Mouse (Mus musculus) megakaryocyte, embryonic 14.5 days (primary cell): Measurements from ENCODE around the gene Adi1. TPM values are rescaled to one million over a fixed set of nuclear protein-coding genes. Genes with fewer than 3 reads are reported as not detected.

ENCODE experiments used
- H3K27me3 ChIP-seq: replicated peaks from 2 replicates; pipeline ENCODE3; 2012; ENCODE audit warnings: inconsistent platforms
- H3K36me3 ChIP-seq: replicated peaks from 2 replicates; pipeline ENCODE3; 2012; ENCODE audit warnings: low read length, inconsistent platforms, mixed read lengths
- H3K4me1 ChIP-seq: 2 replicates; pipeline ENCODE4 v1.6.1; 2012; ENCODE audit warnings: inconsistent platforms
- H3K4me3 ChIP-seq: replicated peaks from 2 replicates; pipeline ENCODE3; 2012; ENCODE audit warnings: moderate library complexity, mild to moderate bottlenecking, inconsistent platforms
- H3K9me3 ChIP-seq: 2 replicates; pipeline ENCODE4 v1.6.1; 2012; ENCODE audit warnings: inconsistent platforms
- FLI1 ChIP-seq: IDR thresholded peaks from 2 replicates; pipeline ENCODE4 v1.6.1; 2012; ENCODE audit warnings: low read length, inconsistent platforms, mixed read lengths
- GATA1 ChIP-seq: IDR thresholded peaks from 3 replicates; pipeline ENCODE4 v1.6.1; 2012; ENCODE audit warnings: mixed read lengths, low read length, inconsistent platforms, borderline replicate concordance
- polyA plus RNA-seq: library from polyadenylated mRNA; stranded (reverse); fragments of >175 nt; gene quantifications from 2 replicates; pipeline ENCODE4 v1.2.3, GENCODE M21; 2012; ENCODE audit warnings: low replicate concordance; ENCODE audit not compliant: insufficient read depth

Adi1 gene
- polyA plus RNA-seq, 1 experiment = 5.1 TPM

DNA sequence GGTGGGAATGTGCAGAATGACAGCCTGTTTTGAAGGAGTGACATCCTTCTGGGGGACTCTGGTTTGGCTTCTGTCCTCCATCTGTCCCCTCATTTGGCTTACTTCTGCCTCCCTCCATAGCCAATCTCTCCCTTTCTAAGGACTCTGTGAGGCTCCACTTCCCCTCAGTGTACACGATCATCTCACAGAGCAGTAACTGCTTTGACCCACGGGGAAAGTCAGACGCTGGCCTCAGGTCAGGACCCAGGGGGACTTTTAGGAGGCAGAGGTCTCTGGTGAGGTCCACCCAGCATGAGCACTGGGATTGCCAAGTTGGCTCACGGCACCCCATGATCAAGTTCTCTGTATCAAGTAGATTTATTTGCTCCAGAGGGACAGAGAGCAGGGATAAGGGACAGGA is 33.1 kb downstream of the Adi1 start:
- Histone ChIP-seq H3K9me3 (no peaks in the 10 kb centered on the region), H3K27me3 (no peaks in the 10 kb centered on the region), H3K4me3 (no peak overlapping the region), H3K36me3 (peaks cover 96% of the 10 kb centered on the region), H3K4me1 (peaks cover 24% of the 10 kb centered on the region)
- TF ChIP-seq FLI1 = no peak
- no peak for TF ChIP-seq GATA1

DNA sequence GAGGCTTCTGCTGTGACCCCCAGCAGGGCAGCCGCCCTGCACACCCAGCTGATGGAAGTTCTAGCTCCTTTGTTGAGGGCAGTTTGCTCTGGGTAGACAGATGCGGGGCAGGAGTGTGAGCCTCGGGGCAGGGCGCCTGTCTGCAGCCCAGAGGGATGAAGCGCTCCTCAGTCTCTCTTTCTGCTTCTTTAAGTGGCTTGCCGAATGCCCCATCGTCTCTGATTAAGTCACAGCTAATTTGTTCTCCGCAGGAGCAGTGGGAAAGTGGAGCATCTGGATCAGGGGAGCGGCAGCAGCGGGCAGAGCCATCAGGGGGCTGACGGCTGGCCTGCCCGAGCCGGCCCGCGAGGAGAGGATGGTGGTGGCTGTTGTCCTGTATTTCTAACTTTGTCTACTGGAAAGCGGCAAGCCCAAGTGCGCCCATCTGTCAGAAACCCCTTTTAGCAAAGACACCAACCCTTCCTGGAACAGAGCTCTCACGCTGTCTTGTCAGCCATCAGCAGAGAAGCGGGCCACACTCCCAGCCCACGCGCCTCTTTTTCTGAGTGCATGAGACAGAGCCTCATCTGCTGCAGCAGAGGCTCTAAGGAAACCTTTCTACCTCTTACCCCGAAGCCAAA is 35.6 kb downstream of the Adi1 start:
- H3K4me3 ChIP-seq = no peak overlapping the region
- peaks cover 40% of the 10 kb centered on the region for H3K4me1 ChIP-seq
- H3K27me3 ChIP-seq = no peaks in the 10 kb centered on the region
- H3K36me3 ChIP-seq = peaks cover 92% of the 10 kb centered on the region
- H3K9me3 ChIP-seq = no peaks in the 10 kb centered on the region
- TF ChIP-seq GATA1 = no peak
- TF ChIP-seq FLI1 = no peak

DNA sequence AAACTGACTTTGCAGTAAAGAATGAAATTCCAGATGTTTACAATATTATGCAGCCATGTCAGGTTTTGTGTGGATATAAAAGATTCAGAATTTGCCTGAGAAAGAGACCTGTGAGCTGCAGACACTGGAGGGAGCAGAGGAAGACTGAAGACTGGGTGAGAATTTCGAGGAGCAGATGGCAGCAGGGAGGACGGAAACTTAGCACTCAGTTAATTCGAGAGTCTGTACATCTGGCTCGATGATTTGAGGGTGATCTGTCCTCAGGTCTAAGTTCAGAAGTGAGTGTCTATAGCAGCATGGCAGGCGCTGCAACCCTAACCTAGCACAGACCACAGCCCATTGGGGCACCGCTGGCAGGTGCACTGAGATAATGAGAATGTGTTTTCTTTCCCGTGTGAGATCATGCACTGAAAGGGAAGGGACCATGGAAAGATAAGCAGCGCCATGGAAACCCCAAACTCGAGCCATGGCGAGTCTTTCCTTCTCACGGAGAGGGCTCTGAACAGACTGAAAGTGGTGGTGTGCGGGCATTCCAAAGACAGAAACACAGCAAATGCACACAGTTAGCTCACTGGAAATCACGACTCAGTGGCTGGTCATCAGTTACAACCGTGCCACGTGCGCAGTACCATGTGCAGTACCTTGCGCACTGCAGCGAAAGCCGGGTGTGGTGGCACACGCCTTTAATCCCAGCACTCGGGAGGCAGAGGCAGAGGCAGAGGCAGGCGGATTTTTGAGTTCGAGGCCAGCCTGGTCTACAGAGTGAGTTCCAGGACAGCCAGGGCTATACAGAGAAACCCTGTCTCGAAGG is 40.0 kb downstream of the Adi1 start:
- TF ChIP-seq FLI1 (no peak), GATA1 (no peak)
- Histone ChIP-seq H3K4me1 (peaks cover 51% of the 10 kb centered on the region), H3K36me3 (peaks cover 87% of the 10 kb centered on the region), H3K9me3 (0 out of 2 replicates have a peak, but pooled peaks cover under 1% of the 10 kb centered on the region), H3K4me3 (peak overlapping the region; percentile 68), H3K27me3 (no peaks in the 10 kb centered on the region)

DNA sequence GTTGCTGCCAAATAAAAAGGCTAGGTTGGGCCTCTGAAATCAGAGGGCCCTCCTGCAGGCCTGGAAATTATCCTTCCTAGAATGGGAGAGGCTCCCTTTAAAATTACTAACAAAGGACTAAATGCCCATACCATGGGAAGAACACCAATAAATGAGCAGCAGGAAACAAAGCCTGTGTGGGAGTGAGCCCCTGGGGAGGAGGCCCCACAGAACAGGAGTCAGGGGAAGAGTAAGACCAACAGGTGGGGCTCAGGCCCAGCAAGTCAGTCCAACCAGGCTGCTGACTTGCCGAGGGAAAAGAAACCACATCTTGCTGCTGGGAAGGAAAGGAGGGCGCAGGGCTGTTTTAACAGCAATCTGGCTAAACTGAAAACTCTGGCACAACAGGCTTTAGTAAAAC is 42.0 kb downstream of the Adi1 start:
- Histone ChIP-seq H3K4me3 (no peak overlapping the region), H3K9me3 (peaks cover 4% of the 10 kb centered on the region; the same call in 1 of the 2 replicates), H3K36me3 (peaks cover 88% of the 10 kb centered on the region), H3K4me1 (peaks cover 51% of the 10 kb centered on the region), H3K27me3 (no peaks in the 10 kb centered on the region)
- no peak for TF ChIP-seq FLI1
- no peak for TF ChIP-seq GATA1

DNA sequence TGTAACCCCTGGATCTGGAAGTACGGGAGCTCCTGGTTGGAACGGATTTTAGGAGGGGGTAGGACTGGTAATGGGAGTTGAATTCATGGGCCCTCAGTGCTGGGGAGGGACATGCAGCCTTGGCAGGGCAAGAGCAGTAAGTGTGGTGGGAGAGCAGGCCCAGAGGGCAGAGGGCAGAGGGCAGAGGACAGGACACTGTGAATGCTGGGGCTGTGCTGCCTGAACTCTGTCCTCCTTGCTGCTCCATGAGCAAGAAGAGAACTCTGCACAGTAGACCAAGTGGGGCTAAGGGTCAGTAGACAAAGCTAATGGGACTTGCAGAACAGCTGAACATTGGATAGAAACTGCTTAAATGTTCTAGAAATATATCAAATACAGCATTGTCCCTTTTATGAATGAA is 43.1 kb downstream of the Adi1 start:
- Histone ChIP-seq H3K4me3 (no peak overlapping the region), H3K27me3 (no peaks in the 10 kb centered on the region), H3K36me3 (peaks cover 90% of the 10 kb centered on the region), H3K9me3 (peaks cover 4% of the 10 kb centered on the region; the same call in 1 of the 2 replicates), H3K4me1 (peaks cover 51% of the 10 kb centered on the region)
- TF ChIP-seq FLI1 = no peak

DNA sequence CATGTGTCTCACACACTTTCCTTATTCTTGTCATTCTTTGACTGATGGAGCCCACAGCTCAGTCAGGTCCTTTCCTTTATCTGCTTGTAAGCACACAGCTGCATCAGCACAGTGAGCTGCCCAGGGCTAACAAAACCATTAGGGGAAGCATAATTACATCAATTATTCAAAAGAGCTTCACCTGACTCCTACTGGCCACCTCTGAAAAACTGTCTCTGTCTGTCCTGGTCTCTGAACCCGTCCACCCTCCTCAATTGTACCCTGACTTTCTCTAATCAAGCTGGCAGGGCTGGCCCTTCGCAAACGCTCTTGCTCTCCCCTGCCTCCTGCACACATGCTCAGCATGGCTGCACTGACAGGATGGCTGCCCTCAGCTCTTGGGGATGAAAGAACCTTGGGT is 49.3 kb downstream of the Adi1 start:
- Histone ChIP-seq H3K9me3 (peaks cover 4% of the 10 kb centered on the region; the same call in 1 of the 2 replicates), H3K4me1 (peaks cover 26% of the 10 kb centered on the region), H3K36me3 (peaks cover 81% of the 10 kb centered on the region), H3K27me3 (no peaks in the 10 kb centered on the region), H3K4me3 (no peak overlapping the region)
- TF ChIP-seq FLI1 (no peak), GATA1 (no peak)

DNA sequence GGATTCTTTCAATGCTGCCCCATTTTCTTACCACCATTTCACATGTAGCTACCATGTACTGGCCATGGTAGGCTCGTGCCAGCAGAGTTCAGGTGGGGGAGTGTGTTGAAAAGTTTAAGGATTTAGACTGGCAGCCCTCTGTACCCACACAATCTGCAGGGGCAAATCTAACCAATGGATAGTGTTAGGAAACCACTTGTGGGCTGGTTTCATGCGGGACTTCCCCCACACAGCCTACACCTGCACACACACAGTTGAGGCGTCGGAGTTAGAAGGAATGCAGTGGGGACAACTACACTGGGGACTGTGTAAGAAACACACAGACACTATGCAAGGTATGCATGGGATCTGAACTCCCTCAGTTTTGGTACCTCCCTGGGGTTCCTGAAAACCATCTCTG is 51.2 kb downstream of the Adi1 start:
- peaks cover 26% of the 10 kb centered on the region for H3K4me1 ChIP-seq
- no peaks in the 10 kb centered on the region for H3K27me3 ChIP-seq
- TF ChIP-seq FLI1 = no peak
- no peak for TF ChIP-seq GATA1
- no peaks in the 10 kb centered on the region for H3K9me3 ChIP-seq
- H3K36me3 ChIP-seq = peaks cover 78% of the 10 kb centered on the region
- H3K4me3 ChIP-seq = no peak overlapping the region

DNA sequence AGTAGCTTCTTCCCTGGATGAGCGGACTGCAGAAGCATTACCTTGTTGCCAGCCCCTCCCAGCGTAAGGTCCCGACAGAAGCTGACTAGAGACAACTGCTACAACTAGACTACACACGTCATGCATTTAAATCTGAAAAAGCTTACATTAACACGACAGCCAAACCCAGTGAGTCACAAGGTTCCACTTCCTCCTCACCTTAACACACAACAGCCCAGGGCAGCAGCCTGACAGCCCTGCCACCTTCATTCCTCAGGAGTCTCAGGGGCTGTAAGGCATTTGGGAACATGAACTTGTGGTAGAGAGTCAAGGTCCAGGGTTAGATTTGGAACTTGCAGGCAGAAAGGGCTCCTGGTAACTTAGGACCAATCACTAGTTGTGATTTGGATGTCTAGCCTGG is 52.0 kb downstream of the Adi1 start:
- peaks cover 78% of the 10 kb centered on the region for H3K36me3 ChIP-seq
- H3K4me1 ChIP-seq = peaks cover 27% of the 10 kb centered on the region
- TF ChIP-seq FLI1 (no peak), GATA1 (no peak)
- peak overlapping the region; percentile 59 for H3K4me3 ChIP-seq
- no peaks in the 10 kb centered on the region for H3K9me3 ChIP-seq
- H3K27me3 ChIP-seq = no peaks in the 10 kb centered on the region

Other genes with a start within 250 kb of the Adi1 start
- gene Dcdc2c, start 122.8 kb upstream of the Adi1 start, polyA plus RNA-seq = not detected in 2 replicates
- gene Allc, start 92.7 kb upstream of the Adi1 start, polyA plus RNA-seq = not detected in 2 replicates
- 20.7 and 32.6 TPM in 2 replicates for gene Colec11, start 51.9 kb upstream of the Adi1 start, polyA plus RNA-seq
- 23.0 and 205 TPM in 2 replicates for gene Rps7, start 39.3 kb upstream of the Adi1 start, polyA plus RNA-seq
- gene Rnaseh1, start 25.6 kb upstream of the Adi1 start, polyA plus RNA-seq = 8.1 TPM in 1 of 2 replicates, not detected in the other
- gene Trappc12, start 75.2 kb downstream of the Adi1 start, polyA plus RNA-seq = 4.9 and 7.8 TPM in 2 replicates
- 33.6 and 41.1 TPM in 2 replicates for gene Eipr1, start 76.6 kb downstream of the Adi1 start, polyA plus RNA-seq